Mouse (Mus musculus) brain, embryonic 14.5 days (tissue): Measurements from ENCODE around the gene Olfr544. TPM values are rescaled to one million over a fixed set of nuclear protein-coding genes. Genes with fewer than 3 reads are reported as not detected.
A peak's percentile ranks its signal among the peaks of the same experiment; 100 is the strongest.

Experiments
- DNase-seq: peaks from one replicate; pipeline ENCODE4 v3.0.0-alpha.2; 2011; ENCODE audit warnings: low read depth
- CTCF ChIP-seq: fragments of 200-500 bp; IDR thresholded peaks from 2 replicates; pipeline ENCODE4 v1.5.1; 2012; ENCODE audit warnings: inconsistent platforms, mild to moderate bottlenecking, moderate library complexity, borderline replicate concordance; ENCODE audit not compliant: insufficient read depth, insufficient read length; ENCODE audit errors: extremely low read depth
- POLR2A ChIP-seq: fragments of 200-500 bp; IDR thresholded peaks from 2 replicates; pipeline ENCODE4 v1.6.1; 2012; ENCODE audit warnings: mild to moderate bottlenecking, inconsistent platforms, borderline replicate concordance; ENCODE audit not compliant: poor library complexity, insufficient read depth, insufficient read length, severe bottlenecking; ENCODE audit errors: extremely low read depth
- polyA plus RNA-seq: library from polyadenylated mRNA; depleted of rRNA; stranded (reverse); fragments of >200 nt; gene quantifications from 2 replicates; pipeline ENCODE4 v1.2.3, GENCODE M21; 2012; rRNA removed

Gene Olfr544
- polyA plus RNA-seq, 1 experiment: not detected

- TF ChIP-seq POLR2A: no peak
- no peak for TF ChIP-seq CTCF
- DNase-seq: no peak
Observed at GRCm38 (mm10) chr7:102444301-102444700, 43.8 kb downstream of the Olfr544 start.

- no peak for TF ChIP-seq CTCF
- TF ChIP-seq POLR2A: no peak
Observed at GRCm38 (mm10) chr7:102442432-102442831, 45.7 kb downstream of the Olfr544 start.

GRCm38 (mm10) chr7:102441657-102442391, 46.3 kb downstream of the Olfr544 start, which contains the start of gene Rrm1:
Gene Rrm1 (plus strand): TSS chr7:102441695.
- no peak for TF ChIP-seq CTCF
- TF ChIP-seq POLR2A: no peak; the same call in 1 of the 2 replicates
- peak; percentile 99 for DNase-seq

More at GRCm38 (mm10) chr7:102442432-102442831, 45.7 kb downstream of the Olfr544 start:
- DNase-seq: peak; percentile 17

GRCm38 (mm10) chr7:102440822-102441656, 47.1 kb downstream of the Olfr544 start:
- no peak for DNase-seq
- no peak for TF ChIP-seq POLR2A
- no peak for TF ChIP-seq CTCF

GRCm38 (mm10) chr7:102434344-102434743, 53.8 kb downstream of the Olfr544 start:
- no peak for DNase-seq
- TF ChIP-seq CTCF: no peak
- no peak for TF ChIP-seq POLR2A

Other genes starting within 250 kb of the Olfr544 start
- gene Rhog, start 232.3 kb downstream of the Olfr544 start, polyA plus RNA-seq: 12.5 and 18.0 TPM in 2 replicates
- gene Stim1, start 220.5 kb downstream of the Olfr544 start, polyA plus RNA-seq: 18.6 and 22.9 TPM in 2 replicates
- gene Rrm1, start 46.6 kb downstream of the Olfr544 start, polyA plus RNA-seq: 46.1 and 54.4 TPM in 2 replicates
- not detected in 2 replicates for gene Olfr543, start 6.6 kb downstream of the Olfr544 start, polyA plus RNA-seq
- gene Olfr545, start 11.3 kb upstream of the Olfr544 start, polyA plus RNA-seq: not detected in 2 replicates
- not detected in 2 replicates for gene Olfr547, start 46.4 kb upstream of the Olfr544 start, polyA plus RNA-seq
- not detected in 2 replicates for gene Olfr548-ps1, start 52.6 kb upstream of the Olfr544 start, polyA plus RNA-seq
- gene Olfr549, start 61.6 kb upstream of the Olfr544 start, polyA plus RNA-seq: not detected in 2 replicates
- gene Trim21, start 77.2 kb upstream of the Olfr544 start, polyA plus RNA-seq: 1.3 and 1.5 TPM in 2 replicates
- not detected in 2 replicates for gene Olfr550, start 83.1 kb upstream of the Olfr544 start, polyA plus RNA-seq
- not detected in 2 replicates for gene Olfr551, start 103.6 kb upstream of the Olfr544 start, polyA plus RNA-seq
- not detected in 2 replicates for gene Olfr552, start 109.5 kb upstream of the Olfr544 start, polyA plus RNA-seq
- gene Olfr553, start 129.9 kb upstream of the Olfr544 start, polyA plus RNA-seq: not detected in 2 replicates
- gene Olfr554, start 150.1 kb upstream of the Olfr544 start, polyA plus RNA-seq: not detected in 2 replicates
- gene Olfr555, start 170.5 kb upstream of the Olfr544 start, polyA plus RNA-seq: not detected in 2 replicates
- not detected in 2 replicates for gene Olfr556, start 176.6 kb upstream of the Olfr544 start, polyA plus RNA-seq
- gene Trim68, start 199.0 kb upstream of the Olfr544 start, polyA plus RNA-seq: 11.1 and 14.2 TPM in 2 replicates
- not detected in 2 replicates for gene Olfr557, start 207.6 kb upstream of the Olfr544 start, polyA plus RNA-seq
- 0.08 and 0.19 TPM in 2 replicates for gene Olfr558, start 213.9 kb upstream of the Olfr544 start, polyA plus RNA-seq
- gene Olfr33, start 230.8 kb upstream of the Olfr544 start, polyA plus RNA-seq: not detected in 2 replicates
- gene Olfr559, start 239.2 kb upstream of the Olfr544 start, polyA plus RNA-seq: not detected in 2 replicates